ENCODE assay signal across 18 mouse cellular contexts in the genomic region with DNA sequence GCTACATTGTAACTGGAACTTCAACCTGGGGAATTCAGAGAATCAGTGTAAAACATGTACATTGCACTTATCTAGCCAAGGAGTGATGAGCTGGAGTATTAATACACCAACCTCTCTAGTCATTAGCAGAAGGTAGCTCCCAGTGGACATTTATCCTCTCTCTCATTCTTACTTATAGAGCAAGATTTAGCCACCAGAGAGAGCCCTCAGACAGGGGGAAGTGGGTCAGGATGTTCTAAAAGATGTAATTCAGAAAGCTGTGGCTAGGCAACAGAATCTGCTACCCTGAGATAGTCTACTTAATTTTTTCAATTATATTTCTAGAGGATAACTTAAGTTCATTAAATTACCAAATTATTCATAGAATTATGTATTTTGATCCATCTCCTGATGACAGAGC.
A peak's percentile ranks its signal among the peaks of the same experiment; 100 is the strongest.
DNase-seq lines count a peak whose midpoint lies in the region; ATAC-seq and TF ChIP-seq lines count a peak whose summit lies in the region.
"Had no signal": no experiment of that assay in that cellular context is flagged by ENCODE, and none has a peak within 500 bp of the region (broad histone marks: within the 10 kb centered on the region; RNA-seq: fewer than 3 reads in every experiment).

No protein-coding gene starts in this region.

- peak; percentile 19 for DNase-seq in hindbrain, postnatal 0 days (ENCODE audit: low spot score)
- DNase-seq in midbrain, postnatal 0 days (ENCODE audit: low spot score) = peak; percentile 3
- DNase-seq in midbrain, embryonic 10.5 days (ENCODE audit: low spot score) = no peak
- DNase-seq in NIH3T3 (ENCODE audit: low read depth) = peak; percentile 24
- DNase-seq in right cerebral cortex, postnatal 14 days = no peak
- DNase-seq: cerebellum, postnatal 36 days; midbrain, embryonic 14.5 days; spleen, adult 18-20 months had no signal

- no peaks in the 10 kb centered on the region for H3K9me3 ChIP-seq in hindbrain, postnatal 0 days (ENCODE audit: low read length)
- H3K9me3 ChIP-seq in hindbrain, embryonic 12.5 days (replicated peaks) = no peaks in the 10 kb centered on the region
- H3K9me3 ChIP-seq in midbrain, postnatal 0 days (ENCODE audit: low read length) = no peaks in the 10 kb centered on the region
- H3K9me3 ChIP-seq in midbrain, embryonic 10.5 days (replicated peaks) = no peaks in the 10 kb centered on the region
- H3K9me3 ChIP-seq: embryonic facial prominence, embryonic 12.5 days; hindbrain, embryonic 10.5 days; stomach, embryonic 15.5 days had no signal

- H3K4me1 ChIP-seq in hindbrain, postnatal 0 days (ENCODE audit: insufficient read depth, low read length) = no peaks in the 10 kb centered on the region
- H3K4me1 ChIP-seq in hindbrain, embryonic 12.5 days = no peaks in the 10 kb centered on the region
- H3K4me1 ChIP-seq in midbrain, postnatal 0 days (ENCODE audit: insufficient read depth, low read length) = no peaks in the 10 kb centered on the region
- H3K4me1 ChIP-seq in midbrain, embryonic 10.5 days = no peaks in the 10 kb centered on the region
- H3K4me1 ChIP-seq: embryonic facial prominence, embryonic 12.5 days; hindbrain, embryonic 10.5 days; stomach, embryonic 15.5 days had no signal

- no peak overlapping the region for H3K4me3 ChIP-seq in hindbrain, postnatal 0 days (ENCODE audit: low read length)
- H3K4me3 ChIP-seq in hindbrain, embryonic 12.5 days = no peak overlapping the region
- H3K4me3 ChIP-seq in midbrain, postnatal 0 days (ENCODE audit: low read depth, low read length) = no peak overlapping the region
- no peak overlapping the region for H3K4me3 ChIP-seq in midbrain, embryonic 10.5 days
- H3K4me3 ChIP-seq: embryonic facial prominence, embryonic 12.5 days; hindbrain, embryonic 10.5 days; stomach, embryonic 15.5 days had no signal

- TF ChIP-seq CTCF in hindbrain, postnatal 0 days (IDR thresholded peaks at IDR 0.05; ENCODE audit: low read depth) = peak; percentile 16; the same call in 1 of the 2 replicates
- TF ChIP-seq CTCF in midbrain, postnatal 0 days (IDR thresholded peaks at IDR 0.05) = no peak; the same call in 1 of the 2 replicates

- no peak overlapping the region for H3K27ac ChIP-seq in hindbrain, postnatal 0 days
- no peak overlapping the region for H3K27ac ChIP-seq in hindbrain, embryonic 12.5 days
- no peak overlapping the region for H3K27ac ChIP-seq in midbrain, postnatal 0 days (ENCODE audit: low read depth, low read length)
- H3K27ac ChIP-seq in midbrain, embryonic 10.5 days (replicated peaks) = no peak overlapping the region
- H3K27ac ChIP-seq: embryonic facial prominence, embryonic 12.5 days; hindbrain, embryonic 10.5 days; macrophage; stomach, embryonic 15.5 days had no signal

- no peaks in the 10 kb centered on the region for H3K36me3 ChIP-seq in hindbrain, postnatal 0 days (ENCODE audit: insufficient read depth, low read length)
- no peaks in the 10 kb centered on the region for H3K36me3 ChIP-seq in hindbrain, embryonic 12.5 days
- no peaks in the 10 kb centered on the region for H3K36me3 ChIP-seq in midbrain, postnatal 0 days (ENCODE audit: insufficient read depth, low read length)
- no peaks in the 10 kb centered on the region for H3K36me3 ChIP-seq in midbrain, embryonic 10.5 days
- H3K36me3 ChIP-seq: embryonic facial prominence, embryonic 12.5 days; hindbrain, embryonic 10.5 days; stomach, embryonic 15.5 days had no signal

- H3K9ac ChIP-seq in hindbrain, postnatal 0 days (replicated peaks; ENCODE audit: low read length) = no peak overlapping the region
- H3K9ac ChIP-seq in hindbrain, embryonic 12.5 days = no peak overlapping the region
- no peak overlapping the region for H3K9ac ChIP-seq in midbrain, postnatal 0 days (replicated peaks; ENCODE audit: low read length, poor library complexity, severe bottlenecking)
- H3K9ac ChIP-seq: embryonic facial prominence, embryonic 12.5 days; stomach, embryonic 15.5 days had no signal

- no peak overlapping the region for H3K4me2 ChIP-seq in hindbrain, postnatal 0 days (ENCODE audit: low read depth, low read length)
- no peak overlapping the region for H3K4me2 ChIP-seq in hindbrain, embryonic 12.5 days (replicated peaks)
- no peak overlapping the region for H3K4me2 ChIP-seq in midbrain, postnatal 0 days (ENCODE audit: low read depth, low read length, poor library complexity, severe bottlenecking)
- H3K4me2 ChIP-seq: embryonic facial prominence, embryonic 12.5 days; stomach, embryonic 15.5 days had no signal

- no peak for ATAC-seq in hindbrain, postnatal 0 days
- ATAC-seq in hindbrain, embryonic 12.5 days (ENCODE audit: low FRiP score) = no peak
- ATAC-seq in midbrain, postnatal 0 days (ENCODE audit: low FRiP score) = no peak
- 0 out of 2 replicates have a peak, but pooled peaks have one; percentile 39 for ATAC-seq in megakaryocyte progenitor cell, adult 5-6 weeks (replicated peaks; ENCODE audit: poor library complexity)
- no peak for ATAC-seq in activated CD4-positive, CD25-positive, alpha-beta regulatory T cell, adult 4 months
- ATAC-seq: forebrain, embryonic 16.5 days; inflammation-experienced regulatory T-cells, adult 6 months had no signal

- H3K27me3 ChIP-seq in hindbrain, postnatal 0 days (ENCODE audit: insufficient read depth, low read length) = no peaks in the 10 kb centered on the region
- no peaks in the 10 kb centered on the region for H3K27me3 ChIP-seq in hindbrain, embryonic 12.5 days
- no peaks in the 10 kb centered on the region for H3K27me3 ChIP-seq in midbrain, postnatal 0 days (ENCODE audit: insufficient read depth, low read length)
- no peaks in the 10 kb centered on the region for H3K27me3 ChIP-seq in midbrain, embryonic 10.5 days (ENCODE audit: low read depth, poor library complexity, severe bottlenecking)
- H3K27me3 ChIP-seq: CH12.LX; embryonic facial prominence, embryonic 12.5 days; stomach, embryonic 15.5 days had no signal

Comparison
In these comparisons a context has a peak if more than half of its experiments do, and no peak if none do; other contexts are left out.
1. DNase-seq: peak in hindbrain, postnatal 0 days (single experiment), midbrain, postnatal 0 days (single experiment) and NIH3T3 (single experiment); none in midbrain, embryonic 10.5 days (single experiment) and right cerebral cortex, postnatal 14 days (single experiment).